Mouse (Mus musculus) layer of hippocampus, postnatal 10 days (tissue): ENCODE results near the gene Nup35. TPM values are rescaled to one million over a fixed set of nuclear protein-coding genes. Genes with fewer than 3 reads are reported as not detected.

ENCODE experiments used
- DNase-seq, 2 experiments: peaks; one replicate each; pipeline ENCODE4 v3.0.0; 2021; ENCODE audit warnings: low spot score in 2 of 2
- microRNA-seq, 2 experiments: library from miRNA; unstranded; fragments of <30 nt; microRNA quantifications; one replicate each; pipeline ENCODE4 v1.2.0; 2021
- total RNA-seq, 2 experiments: library from RNA; stranded (reverse); gene quantifications; 2 replicates each; pipeline ENCODE4 v1.2.3; 2021

The Nup35 gene
- total RNA-seq, 2 experiments from 2014 or later, result 23.3 to 24.6 TPM

GRCm38 (mm10) chr2:80632336-80633026 lies 15.4 kb downstream of the Nup35 start:
- DNase-seq, result no peak

- peak; percentile 90 to 92 for DNase-seq
Observed at GRCm38 (mm10) chr2:80638364-80639241, 21.6 kb downstream of the Nup35 start.

GRCm38 (mm10) chr2:80639398-80639797 lies 22.4 kb downstream of the Nup35 start:
- no peak for DNase-seq

GRCm38 (mm10) chr2:80639864-80640263 lies 22.8 kb downstream of the Nup35 start:
- no peak for DNase-seq

- no peak for DNase-seq
Observed at GRCm38 (mm10) chr2:80661414-80661813, 44.4 kb downstream of the Nup35 start.

- no peak for DNase-seq
Observed at GRCm38 (mm10) chr2:80662682-80663081, 45.6 kb downstream of the Nup35 start.

GRCm38 (mm10) chr2:80667396-80667964 lies 50.4 kb downstream of the Nup35 start:
- DNase-seq, result peak; percentile 31 to 37

- peak in 1 of 2 experiments; percentile 28 for DNase-seq
Observed at GRCm38 (mm10) chr2:80669868-80670666, 53.0 kb downstream of the Nup35 start.

- no peak for DNase-seq
Observed at GRCm38 (mm10) chr2:80678803-80679202, 61.8 kb downstream of the Nup35 start.

GRCm38 (mm10) chr2:80683727-80684239 lies 66.7 kb downstream of the Nup35 start:
- DNase-seq, result no peak

GRCm38 (mm10) chr2:80684396-80685071 lies 67.5 kb downstream of the Nup35 start:
- no peak for DNase-seq

- DNase-seq, result no peak
Observed at GRCm38 (mm10) chr2:80688261-80688660, 71.2 kb downstream of the Nup35 start.

- no peak for DNase-seq
Observed at GRCm38 (mm10) chr2:80707429-80707828, 90.4 kb downstream of the Nup35 start.

Small RNAs within 50 kb of the gene (microRNA-seq; reads per million reads assigned to microRNA genes)
- gene Mir684-1, result 0 reads per million in 2 experiments

Other genes starting within 250 kb of the Nup35 start
- gene Frzb, start 169.6 kb upstream of the Nup35 start, total RNA-seq, result 10 to 100 TPM; 16.8 to 17.6 TPM
- 100 to 1,000 TPM; 396 to 411 TPM for gene Nckap1, start 35.9 kb upstream of the Nup35 start, total RNA-seq
- gene Dusp19, start 191 bp upstream of the Nup35 start, total RNA-seq, result 10 to 100 TPM; 18.4 to 21.1 TPM